Mouse (Mus musculus) gastrocnemius, postnatal 25 days (tissue): ENCODE results near the gene Zzz3. TPM values are rescaled to one million over a fixed set of nuclear protein-coding genes. Genes with fewer than 3 reads are reported as not detected.

Experiments used
- DNase-seq: peaks from one replicate; pipeline ENCODE4 v3.0.0; 2022
- total RNA-seq, 2 experiments: library from RNA; stranded (reverse); gene quantifications; 1 replicate in 1 of 2; 2 replicates in 1 of 2; pipeline ENCODE4 v1.2.3; 2021

The Zzz3 gene
- total RNA-seq, 2 experiments from 2014 or later: 15.3 to 16.1 TPM

- no peak for DNase-seq
These were observed 72.0 kb downstream of the Zzz3 start for GRCm38 (mm10) chr3:152467312-152467711.

GRCm38 (mm10) chr3:152468032-152468431, 72.8 kb downstream of the Zzz3 start:
- DNase-seq: no peak

GRCm38 (mm10) chr3:152468569-152469041, 73.3 kb downstream of the Zzz3 start:
- DNase-seq: no peak

- DNase-seq: no peak
These were observed 74.3 kb downstream of the Zzz3 start for GRCm38 (mm10) chr3:152469423-152470200.

GRCm38 (mm10) chr3:152470347-152470746, 75.1 kb downstream of the Zzz3 start:
- DNase-seq: no peak

- DNase-seq: no peak
These were observed 77.4 kb downstream of the Zzz3 start for GRCm38 (mm10) chr3:152472676-152473075.

GRCm38 (mm10) chr3:152474582-152475277, 79.5 kb downstream of the Zzz3 start:
- DNase-seq: no peak

- no peak for DNase-seq
These were observed 80.0 kb downstream of the Zzz3 start for GRCm38 (mm10) chr3:152475278-152475669.

- DNase-seq: no peak
These were observed 80.6 kb downstream of the Zzz3 start for GRCm38 (mm10) chr3:152475894-152476293.

- DNase-seq: peak; percentile 57
These were observed 82.7 kb downstream of the Zzz3 start for GRCm38 (mm10) chr3:152477796-152478527.

GRCm38 (mm10) chr3:152478599-152479435, 83.5 kb downstream of the Zzz3 start:
- DNase-seq: peak; percentile 41

- DNase-seq: no peak
These were observed 85.1 kb downstream of the Zzz3 start for GRCm38 (mm10) chr3:152480336-152480735.

GRCm38 (mm10) chr3:152482182-152482581, 86.9 kb downstream of the Zzz3 start:
- no peak for DNase-seq

GRCm38 (mm10) chr3:152483800-152484199, 88.5 kb downstream of the Zzz3 start:
- no peak for DNase-seq

- DNase-seq: no peak
These were observed 88.9 kb downstream of the Zzz3 start for GRCm38 (mm10) chr3:152484206-152484605.

- DNase-seq: no peak
These were observed 93.7 kb downstream of the Zzz3 start for GRCm38 (mm10) chr3:152488964-152489363.

GRCm38 (mm10) chr3:152490423-152490822, 95.2 kb downstream of the Zzz3 start:
- no peak for DNase-seq

- DNase-seq: no peak
These were observed 97.0 kb downstream of the Zzz3 start for GRCm38 (mm10) chr3:152492241-152492640.

GRCm38 (mm10) chr3:152493813-152494212, 98.5 kb downstream of the Zzz3 start:
- no peak for DNase-seq

- DNase-seq: no peak
These were observed 99.5 kb downstream of the Zzz3 start for GRCm38 (mm10) chr3:152494667-152495360.

GRCm38 (mm10) chr3:152495415-152495898, 100.2 kb downstream of the Zzz3 start:
- DNase-seq: no peak
